Mouse (Mus musculus) cortical plate, adult 2 months (tissue): ENCODE data around the gene Actl11.

Experiments used
- CTCF ChIP-seq: fragments of 200-500 bp; IDR thresholded peaks from 2 replicates; pipeline ENCODE4 v1.5.1; 2011; ENCODE audit warnings: mild to moderate bottlenecking, control low read depth, low read length; ENCODE audit not compliant: insufficient read depth; ENCODE audit errors: extremely low read depth
- POLR2A ChIP-seq: fragments of 200-500 bp; IDR thresholded peaks from 2 replicates; pipeline ENCODE4 v1.6.1; 2011; ENCODE audit warnings: mild to moderate bottlenecking, low read length, control low read depth; ENCODE audit not compliant: insufficient read depth; ENCODE audit errors: extremely low read depth

- TF ChIP-seq CTCF (no peak), POLR2A (no peak)
Observed at GRCm38 (mm10) chr9:107974491-107975171, 46.4 kb downstream of the Actl11 start.
